Mouse (Mus musculus) forebrain, embryonic 12.5 days (tissue): ENCODE results near the gene Fam205a1. TPM values are rescaled to one million over a fixed set of nuclear protein-coding genes. Genes with fewer than 3 reads are reported as not detected.

ENCODE experiments used
- polyA plus RNA-seq: library from polyadenylated mRNA; unstranded; fragments of >200 nt; fragmentation: Nextera tagmentation; extraction: Ambion mirVana; gene quantifications from 2 replicates; pipeline ENCODE4 v1.2.1, GENCODE M21; 2016

The Fam205a1 gene
- polyA plus RNA-seq, 1 experiment from 2014 or later, result not detected

Other genes with a start within 250 kb of the Fam205a1 start
- not detected in 2 replicates for gene Gm10591, start 241.7 kb downstream of the Fam205a1 start, polyA plus RNA-seq
- gene Gm2564, start 224.2 kb downstream of the Fam205a1 start, polyA plus RNA-seq, result not detected in 2 replicates
- not detected in 2 replicates for gene Ccl27b, start 198.6 kb downstream of the Fam205a1 start, polyA plus RNA-seq
- gene Il11ra2, start 192.0 kb downstream of the Fam205a1 start, polyA plus RNA-seq, result not detected in 2 replicates
- gene 4930578G10Rik, start 118.3 kb downstream of the Fam205a1 start, polyA plus RNA-seq, result 0.59 and 0.86 TPM in 2 replicates
- not detected in 2 replicates for gene Ccl19, start 97.3 kb downstream of the Fam205a1 start, polyA plus RNA-seq
- gene Ccl21a, start 79.9 kb downstream of the Fam205a1 start, polyA plus RNA-seq, result not detected in 2 replicates
- gene Gm12394, start 2.9 kb upstream of the Fam205a1 start, polyA plus RNA-seq, result 0.64 TPM in 1 of 2 replicates, not detected in the other
- 1.4 and 2.3 TPM in 2 replicates for gene Fam205c, start 20.3 kb upstream of the Fam205a1 start, polyA plus RNA-seq
- 4.2 and 5.4 TPM in 2 replicates for gene Phf24, start 62.8 kb upstream of the Fam205a1 start, polyA plus RNA-seq
- 26.0 and 32.3 TPM in 2 replicates for gene Dnajb5, start 95.9 kb upstream of the Fam205a1 start, polyA plus RNA-seq
- 0.85 and 1.1 TPM in 2 replicates for gene 1700022I11Rik, start 115.7 kb upstream of the Fam205a1 start, polyA plus RNA-seq
- 640 and 653 TPM in 2 replicates for gene Vcp, start 146.6 kb upstream of the Fam205a1 start, polyA plus RNA-seq
- gene Fancg, start 156.6 kb upstream of the Fam205a1 start, polyA plus RNA-seq, result 21.6 and 26.7 TPM in 2 replicates
- gene Pigo, start 171.9 kb upstream of the Fam205a1 start, polyA plus RNA-seq, result 24.9 and 26.7 TPM in 2 replicates
- 308 and 324 TPM in 2 replicates for gene Stoml2, start 177.8 kb upstream of the Fam205a1 start, polyA plus RNA-seq
- gene Fam214b, start 192.3 kb upstream of the Fam205a1 start, polyA plus RNA-seq, result 40.3 and 40.6 TPM in 2 replicates
- 25.3 and 25.5 TPM in 2 replicates for gene Unc13b, start 205.1 kb upstream of the Fam205a1 start, polyA plus RNA-seq